Mouse (Mus musculus) macrophage (primary cell): ENCODE results near the gene Yjefn3. TPM values are rescaled to one million over a fixed set of nuclear protein-coding genes. Genes with fewer than 3 reads are reported as not detected.

Source experiments
- H3K27ac ChIP-seq: fragments of 350-480 bp; formaldehyde crosslinking; 2 replicates; pipeline ENCODE4 v1.9.0; 2021
- H3K36me3 ChIP-seq: fragments of 350-480 bp; formaldehyde crosslinking; 2 replicates; pipeline ENCODE4 v1.9.0; 2021; ENCODE audit errors: inconsistent target
- H3K4me3 ChIP-seq: fragments of 350-480 bp; formaldehyde crosslinking; 2 replicates; pipeline ENCODE4 v1.9.0; 2021; ENCODE audit errors: inconsistent target
- H3K79me2 ChIP-seq: fragments of 350-480 bp; formaldehyde crosslinking; 2 replicates; pipeline ENCODE4 v1.9.0; 2021; ENCODE audit errors: inconsistent target
- WGBS: methylation state at CpG from one replicate; pipeline ENCODE4 v1.1.7; 2026; ENCODE audit warnings: inconsistent platforms; ENCODE audit not compliant: missing documents; 5-methylcytosine and 5-hydroxymethylcytosine counted together
- polyA plus RNA-seq: library from polyadenylated mRNA; stranded (reverse); fragments of 250-400 nt; gene quantifications from 3 replicates; pipeline ENCODE4 v1.2.4, GENCODE M21; 2018; ENCODE audit warnings: inconsistent platforms

Yjefn3 gene
- polyA plus RNA-seq, 1 experiment from 2014 or later, result not detected

DNA sequence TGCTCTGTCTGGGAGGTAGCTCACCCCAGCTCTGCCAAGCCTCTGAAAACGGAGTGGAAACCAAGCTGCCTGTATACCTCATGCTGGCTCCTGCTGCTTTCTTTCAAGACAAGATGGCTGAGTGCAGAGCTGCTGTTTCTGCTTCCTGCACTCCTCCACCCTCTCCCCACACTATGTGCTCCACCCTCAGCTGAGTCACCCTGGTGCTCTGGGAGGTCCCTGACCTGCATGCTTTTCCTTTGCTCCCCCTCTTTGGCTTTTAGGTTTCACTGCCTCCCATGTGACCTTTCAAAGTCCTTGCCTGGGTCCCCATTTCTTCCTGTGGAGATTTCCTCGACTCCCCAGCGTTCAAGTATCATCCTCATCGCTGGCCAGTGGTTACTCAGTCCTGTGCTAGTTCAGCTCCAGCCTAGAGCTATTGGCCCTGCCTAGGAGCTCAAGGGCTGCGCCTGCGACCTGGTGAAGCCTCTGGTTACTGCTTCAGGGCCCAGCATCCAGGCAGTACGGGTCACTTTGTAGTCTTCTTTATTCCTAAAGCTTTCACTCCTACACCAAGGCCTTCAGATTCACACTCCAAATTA lies 51.5 kb downstream of the Yjefn3 start:
- Histone ChIP-seq H3K4me3 (no peak overlapping the region), H3K79me2 (no peaks in the 10 kb centered on the region), H3K27ac (no peak overlapping the region), H3K36me3 (no peaks in the 10 kb centered on the region)
- 74% methylated on average over 7 of the region's 7 CpGs for WGBS

DNA sequence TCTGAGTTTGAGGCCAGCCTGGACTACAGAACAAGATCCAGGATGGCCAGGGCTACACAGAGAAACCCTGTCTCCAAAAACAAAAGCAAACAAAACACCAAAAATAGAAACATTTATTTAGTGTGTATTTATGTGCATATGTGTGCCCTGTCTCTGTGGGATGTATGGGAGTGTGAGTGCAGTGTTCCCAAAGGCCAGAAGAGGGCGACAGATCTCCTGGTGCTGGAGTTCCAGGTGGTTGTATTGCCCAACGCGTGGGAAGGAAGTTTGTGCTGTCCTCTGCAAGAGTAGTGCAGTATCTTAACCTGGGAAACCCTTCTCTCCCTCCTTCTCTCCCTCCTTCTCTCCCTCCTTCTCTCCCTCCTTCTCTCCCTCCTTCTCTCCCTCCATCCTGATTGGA lies 52.6 kb downstream of the Yjefn3 start:
- no peak overlapping the region for H3K27ac ChIP-seq
- H3K79me2 ChIP-seq, result no peaks in the 10 kb centered on the region
- no peak overlapping the region for H3K4me3 ChIP-seq
- no peaks in the 10 kb centered on the region for H3K36me3 ChIP-seq
- WGBS, result 63% methylated on average over 3 of the region's 3 CpGs

DNA sequence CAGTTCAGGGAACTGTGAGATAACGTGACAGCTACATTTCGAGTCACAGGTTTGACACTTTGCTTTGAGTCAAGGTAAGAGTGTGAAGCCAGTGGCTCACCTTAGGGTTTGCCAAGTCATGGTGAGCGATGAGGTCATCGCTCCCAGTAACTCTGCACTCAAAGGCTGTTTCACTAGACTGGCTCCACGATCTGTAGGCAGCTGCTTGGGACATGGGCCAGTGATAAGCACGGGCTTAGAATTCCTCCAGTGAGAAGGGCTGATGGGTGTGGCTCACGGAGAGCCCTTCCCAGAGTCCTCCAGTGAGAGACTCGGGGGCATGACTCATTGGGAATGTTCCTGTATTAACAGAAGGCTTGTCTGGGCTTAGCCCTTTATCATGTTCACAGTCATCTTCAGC lies 53.6 kb downstream of the Yjefn3 start:
- Histone ChIP-seq H3K79me2 (no peaks in the 10 kb centered on the region), H3K36me3 (no peaks in the 10 kb centered on the region), H3K4me3 (no peak overlapping the region), H3K27ac (no peak overlapping the region)
- 94% methylated on average over 8 of the region's 8 CpGs for WGBS

DNA sequence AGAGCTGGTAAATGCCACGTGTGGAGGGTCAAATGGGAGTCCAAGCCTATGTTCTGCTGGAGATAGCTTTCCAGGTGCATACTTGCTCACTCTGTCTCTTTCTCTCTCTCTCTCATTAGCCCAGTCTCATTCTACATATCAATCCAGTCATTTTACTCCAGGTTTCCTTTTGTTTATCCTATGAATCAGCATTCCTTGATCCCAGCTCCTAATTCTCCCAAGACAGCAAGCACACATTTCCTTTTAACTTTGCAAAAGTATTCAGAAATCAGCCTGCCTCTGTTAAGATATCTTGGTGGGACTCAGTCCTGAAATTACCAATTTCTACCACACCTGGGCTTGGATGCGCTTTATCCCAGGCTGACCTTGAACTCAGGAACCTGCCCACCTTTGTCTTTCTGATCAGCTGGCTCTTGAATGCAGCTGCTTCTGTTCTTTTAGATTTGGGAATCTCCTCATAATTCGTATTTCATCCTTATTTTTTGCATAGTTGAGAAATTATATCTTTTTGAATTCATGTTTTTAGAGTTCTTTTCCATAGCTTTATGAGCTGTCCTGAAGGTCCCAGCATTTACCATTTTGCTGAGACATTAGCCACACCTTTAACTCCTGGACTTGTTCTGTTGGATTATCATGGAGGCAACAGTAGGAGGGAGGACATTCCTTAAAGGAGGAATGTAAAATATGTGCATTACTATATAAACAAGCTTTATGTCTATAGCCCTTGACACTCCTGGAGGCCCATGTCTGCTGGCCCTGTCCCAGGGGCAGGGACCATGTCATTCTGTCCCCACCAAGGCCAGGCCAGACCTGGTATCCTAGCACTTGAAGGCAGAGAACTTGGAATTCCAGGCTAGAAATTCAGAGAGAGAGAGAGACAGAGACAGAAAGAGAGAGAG lies 55.1 kb downstream of the Yjefn3 start:
- 90% methylated on average over 3 of the region's 3 CpGs for WGBS
- no peaks in the 10 kb centered on the region for H3K79me2 ChIP-seq
- no peaks in the 10 kb centered on the region for H3K36me3 ChIP-seq
- H3K27ac ChIP-seq, result no peak overlapping the region
- H3K4me3 ChIP-seq, result no peak overlapping the region

Other genes with a start within 250 kb of the Yjefn3 start
- 0.38 to 0.52 TPM (median 0.46 TPM) in 3 replicates for gene Zfp964, start 248.2 kb downstream of the Yjefn3 start, polyA plus RNA-seq
- gene Zfp869, start 192.0 kb downstream of the Yjefn3 start, polyA plus RNA-seq, result 13.1 to 18.8 TPM (median 17.6 TPM) in 3 replicates
- gene Zfp963, start 152.7 kb downstream of the Yjefn3 start, polyA plus RNA-seq, result 3.1 to 6.2 TPM (median 3.8 TPM) in 3 replicates
- 0.75 TPM in 1 of 3 replicates, not detected in the others for gene Gm20422, start 127.8 kb downstream of the Yjefn3 start, polyA plus RNA-seq
- gene Atp13a1, start 111.5 kb downstream of the Yjefn3 start, polyA plus RNA-seq, result 22.5 to 33.4 TPM (median 32.7 TPM) in 3 replicates
- gene Zfp866, start 111.5 kb downstream of the Yjefn3 start, polyA plus RNA-seq, result 10.1 to 11.2 TPM (median 10.2 TPM) in 3 replicates
- 53.5 to 77.1 TPM (median 60.5 TPM) in 3 replicates for gene Gmip, start 94.0 kb downstream of the Yjefn3 start, polyA plus RNA-seq
- gene Lpar2, start 80.3 kb downstream of the Yjefn3 start, polyA plus RNA-seq, result 0.36 to 0.38 TPM (median 0.37 TPM) in 3 replicates
- 0.34 TPM in 1 of 3 replicates, not detected in the others for gene Pbx4, start 70.2 kb downstream of the Yjefn3 start, polyA plus RNA-seq
- not detected in 3 replicates for gene Cilp2, start 15.0 kb downstream of the Yjefn3 start, polyA plus RNA-seq
- 0.22 to 0.84 TPM in 2 of 3 replicates, not detected in the other for gene Tssk6, start 528 bp downstream of the Yjefn3 start, polyA plus RNA-seq
- 46.3 to 85.8 TPM (median 78.8 TPM) in 3 replicates for gene Ndufa13, start 154 bp downstream of the Yjefn3 start, polyA plus RNA-seq
- gene Gatad2a, start 93.7 kb upstream of the Yjefn3 start, polyA plus RNA-seq, result 38.2 to 65.2 TPM (median 54.8 TPM) in 3 replicates
- gene Mau2, start 140.0 kb upstream of the Yjefn3 start, polyA plus RNA-seq, result 11.9 to 29.5 TPM (median 18.7 TPM) in 3 replicates
- 21.0 to 34.1 TPM (median 22.9 TPM) in 3 replicates for gene Sugp1, start 140.1 kb upstream of the Yjefn3 start, polyA plus RNA-seq
- 0.10 TPM in 1 of 3 replicates, not detected in the others for gene Tm6sf2, start 170.2 kb upstream of the Yjefn3 start, polyA plus RNA-seq
- gene Hapln4, start 180.7 kb upstream of the Yjefn3 start, polyA plus RNA-seq, result 0.03 TPM in 1 of 3 replicates, not detected in the others
- not detected in 3 replicates for gene Ncan, start 218.2 kb upstream of the Yjefn3 start, polyA plus RNA-seq
- gene Nr2c2ap, start 228.6 kb upstream of the Yjefn3 start, polyA plus RNA-seq, result 18.4 to 44.2 TPM (median 25.7 TPM) in 3 replicates
- 4.5 to 7.7 TPM (median 7.3 TPM) in 3 replicates for gene Rfxank, start 236.4 kb upstream of the Yjefn3 start, polyA plus RNA-seq
- 31.7 to 53.1 TPM (median 41.2 TPM) in 3 replicates for gene Borcs8, start 236.8 kb upstream of the Yjefn3 start, polyA plus RNA-seq
- not detected in 3 replicates for gene Mef2b, start 237.0 kb upstream of the Yjefn3 start, polyA plus RNA-seq